Mouse (Mus musculus): ENCODE results near the gene Atg3.

GRCm38 (mm10) chr16:45117200-45117599, 41.4 kb upstream of the Atg3 start:
- TF ChIP-seq POLR2A (IDR thresholded peaks at IDR 0.05; ENCODE audit: borderline replicate concordance, extremely low read depth, low read depth, low read length): no peak
- TF ChIP-seq CTCF (IDR thresholded peaks at IDR 0.05; ENCODE audit: insufficient read depth, low read length): no peak
